Mouse (Mus musculus): ENCODE results near the gene Chst1. TPM values are rescaled to one million over a fixed set of nuclear protein-coding genes. Genes with fewer than 3 reads are reported as not detected.

The Chst1 gene
- polyA plus RNA-seq, 1 experiment from 2014 or later = 0.15 TPM

GRCm38 (mm10) chr2:92657189-92657588 is 57.7 kb downstream of the Chst1 start:
- no peak overlapping the region for H3K4me3 ChIP-seq (ENCODE audit: low read depth, low read length)
- H3K9ac ChIP-seq (ENCODE audit: low read depth, low read length) = no peak overlapping the region
- no peak overlapping the region for H3K4me2 ChIP-seq (ENCODE audit: low read depth, low read length)
- no peak for ATAC-seq (ENCODE audit: low read depth)
- H3K4me1 ChIP-seq (ENCODE audit: control insufficient read depth, low read depth, low read length) = no peaks in the 10 kb centered on the region
- 66% methylated on average over 2 of the region's 2 CpGs for WGBS (ENCODE audit: insufficient replicate concordance)
- H3K9me3 ChIP-seq (replicated peaks; ENCODE audit: control insufficient read depth, low read length) = no peaks in the 10 kb centered on the region
- H3K27ac ChIP-seq (ENCODE audit: low read length) = no peak overlapping the region
- no peaks in the 10 kb centered on the region for H3K27me3 ChIP-seq (ENCODE audit: control insufficient read depth, insufficient read depth, low read depth, low read length)
- H3K36me3 ChIP-seq (ENCODE audit: control insufficient read depth, insufficient read depth) = no peaks in the 10 kb centered on the region

GRCm38 (mm10) chr2:92658293-92659150 is 59.0 kb downstream of the Chst1 start:
- Histone ChIP-seq H3K4me2 (ENCODE audit: low read depth, low read length) (no peak overlapping the region), H3K36me3 (ENCODE audit: control insufficient read depth, insufficient read depth) (no peaks in the 10 kb centered on the region), H3K27me3 (ENCODE audit: control insufficient read depth, insufficient read depth, low read depth, low read length) (no peaks in the 10 kb centered on the region), H3K9me3 (replicated peaks; ENCODE audit: control insufficient read depth, low read length) (no peaks in the 10 kb centered on the region), H3K4me1 (ENCODE audit: control insufficient read depth, low read depth, low read length) (no peaks in the 10 kb centered on the region), H3K9ac (ENCODE audit: low read depth, low read length) (no peak overlapping the region), H3K4me3 (ENCODE audit: low read depth, low read length) (no peak overlapping the region), H3K27ac (ENCODE audit: low read length) (no peak overlapping the region)
- ATAC-seq (ENCODE audit: low read depth) = no peak
- 34% methylated on average over 1 of the region's 1 CpGs for WGBS (ENCODE audit: insufficient replicate concordance)

- Histone ChIP-seq H3K27ac (ENCODE audit: low read length) (no peak overlapping the region), H3K4me3 (ENCODE audit: low read depth, low read length) (no peak overlapping the region), H3K36me3 (ENCODE audit: control insufficient read depth, insufficient read depth) (no peaks in the 10 kb centered on the region), H3K9ac (ENCODE audit: low read depth, low read length) (no peak overlapping the region), H3K9me3 (replicated peaks; ENCODE audit: control insufficient read depth, low read length) (no peaks in the 10 kb centered on the region), H3K27me3 (ENCODE audit: control insufficient read depth, insufficient read depth, low read depth, low read length) (no peaks in the 10 kb centered on the region), H3K4me2 (ENCODE audit: low read depth, low read length) (no peak overlapping the region), H3K4me1 (ENCODE audit: control insufficient read depth, low read depth, low read length) (no peaks in the 10 kb centered on the region)
- ATAC-seq (ENCODE audit: low read depth) = no peak
- WGBS (ENCODE audit: insufficient replicate concordance) = 59% methylated on average over 7 of the region's 7 CpGs
Measured at GRCm38 (mm10) chr2:92659491-92660035, 60.1 kb downstream of the Chst1 start.

- no peak overlapping the region for H3K4me3 ChIP-seq (ENCODE audit: low read depth, low read length)
- no peak overlapping the region for H3K27ac ChIP-seq (ENCODE audit: low read length)
- H3K36me3 ChIP-seq (ENCODE audit: control insufficient read depth, insufficient read depth) = no peaks in the 10 kb centered on the region
- H3K4me1 ChIP-seq (ENCODE audit: control insufficient read depth, low read depth, low read length) = no peaks in the 10 kb centered on the region
- H3K27me3 ChIP-seq (ENCODE audit: control insufficient read depth, insufficient read depth, low read depth, low read length) = no peaks in the 10 kb centered on the region
- H3K9ac ChIP-seq (ENCODE audit: low read depth, low read length) = no peak overlapping the region
- H3K9me3 ChIP-seq (replicated peaks; ENCODE audit: control insufficient read depth, low read length) = no peaks in the 10 kb centered on the region
- no peak overlapping the region for H3K4me2 ChIP-seq (ENCODE audit: low read depth, low read length)
- no peak for ATAC-seq (ENCODE audit: low read depth)
- 60% methylated on average over 6 of the region's 6 CpGs for WGBS (ENCODE audit: insufficient replicate concordance)
Measured at GRCm38 (mm10) chr2:92662534-92663068, 63.1 kb downstream of the Chst1 start.

Small RNA genes within 50 kb of the gene (microRNA-seq; reads per million reads assigned to microRNA genes)
- gene Mir7221 (not detected), gene Mir7222 (not detected)

Other genes starting within 250 kb of the Chst1 start
- gene Pex16, start 225.0 kb upstream of the Chst1 start, polyA plus RNA-seq (2015; fragmentation: Nextera tagmentation; extraction: Ambion mirVana) = 23.7 and 24.6 TPM in 2 replicates
- 2.5 and 3.5 TPM in 2 replicates for gene Large2, start 224.8 kb upstream of the Chst1 start, polyA plus RNA-seq (2015; fragmentation: Nextera tagmentation; extraction: Ambion mirVana)
- 1.1 and 1.5 TPM in 2 replicates for gene 1700029I15Rik, start 217.2 kb upstream of the Chst1 start, polyA plus RNA-seq (2015; fragmentation: Nextera tagmentation; extraction: Ambion mirVana)
- gene Mapk8ip1, start 198.4 kb upstream of the Chst1 start, polyA plus RNA-seq (2015; fragmentation: Nextera tagmentation; extraction: Ambion mirVana) = 1.2 and 1.8 TPM in 2 replicates
- gene Cry2, start 165.7 kb upstream of the Chst1 start, polyA plus RNA-seq (2015; fragmentation: Nextera tagmentation; extraction: Ambion mirVana) = 13.6 and 15.0 TPM in 2 replicates
- gene Slc35c1, start 139.2 kb upstream of the Chst1 start, polyA plus RNA-seq (2015; fragmentation: Nextera tagmentation; extraction: Ambion mirVana) = 10.2 and 12.3 TPM in 2 replicates

Data from liver, embryonic 16.5 days (tissue).